Comparison of ENCODE assay signal across 7 mouse cellular contexts in the genomic region with DNA sequence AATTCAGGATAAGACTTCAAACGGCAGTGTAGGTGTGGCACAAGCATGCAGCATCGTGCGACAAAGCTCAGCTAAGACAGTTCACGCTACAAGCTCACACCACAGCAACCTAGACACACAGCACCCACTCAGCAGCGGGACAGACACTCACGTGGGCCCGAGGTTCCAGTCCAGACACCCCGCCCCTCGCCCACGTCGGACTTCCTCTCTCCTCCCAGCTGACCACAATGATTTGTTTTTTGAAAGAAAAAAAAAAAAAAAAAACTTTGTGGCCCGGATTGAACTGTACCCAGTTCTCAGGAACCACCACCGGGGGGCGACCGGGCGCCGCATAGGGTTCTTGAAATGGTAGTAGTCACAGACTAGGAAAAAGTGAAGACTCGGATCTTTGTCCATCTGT. TPM values are rescaled to one million over a fixed set of nuclear protein-coding genes. Genes with fewer than 3 reads are reported as not detected.
A peak's percentile ranks its signal among the peaks of the same experiment; 100 is the strongest.
DNase-seq lines count a peak whose midpoint lies in the region; ATAC-seq lines count a peak whose summit lies in the region.

No protein-coding gene starts in this region.

- peaks cover 2% of the 10 kb centered on the region; the same call in 1 of the 2 replicates for H3K36me3 ChIP-seq in intestine, embryonic 16.5 days (ENCODE audit: control insufficient read depth, insufficient read depth, low read length)
- H3K36me3 ChIP-seq in midbrain, embryonic 11.5 days (ENCODE audit: control insufficient read depth, insufficient read depth, low read length): no peaks in the 10 kb centered on the region

- H3K4me2 ChIP-seq in intestine, embryonic 16.5 days (ENCODE audit: low read depth, low read length): peak overlapping the region; percentile 93
- peak overlapping the region; percentile 95 for H3K4me2 ChIP-seq in midbrain, embryonic 11.5 days

- DNase-seq in adrenal gland, adult 18-20 months (ENCODE audit: low spot score in 2 of 2): peak; percentile 84 to 90
- DNase-seq in embryo, embryonic 11.5 days (ENCODE audit: low read depth, low spot score): peak; percentile 82
- DNase-seq in gastrocnemius, postnatal 36 days: peak; percentile 88 to 91
- DNase-seq in left cerebral cortex, postnatal 36 days (ENCODE audit: low spot score in 2 of 2): peak; percentile 80 to 84
- peak; percentile 98 for DNase-seq in midbrain, embryonic 11.5 days (ENCODE audit: low spot score, missing footprints)
- DNase-seq in skeletal muscle tissue, adult 2 months (ENCODE audit: low read depth, low spot score): peak; percentile 89

- no peaks in the 10 kb centered on the region for H3K27me3 ChIP-seq in intestine, embryonic 16.5 days (replicated peaks; ENCODE audit: control insufficient read depth, insufficient read depth, low read length)
- no peaks in the 10 kb centered on the region for H3K27me3 ChIP-seq in midbrain, embryonic 11.5 days (ENCODE audit: control insufficient read depth, insufficient read depth, low read length)

- no peaks in the 10 kb centered on the region for H3K9me3 ChIP-seq in intestine, embryonic 16.5 days (ENCODE audit: control insufficient read depth, low read length)
- no peaks in the 10 kb centered on the region for H3K9me3 ChIP-seq in midbrain, embryonic 11.5 days (ENCODE audit: control insufficient read depth, low read length)

- H3K4me1 ChIP-seq in intestine, embryonic 16.5 days (ENCODE audit: control insufficient read depth, insufficient read depth, low read length): peaks cover 11% of the 10 kb centered on the region
- peaks cover 12% of the 10 kb centered on the region for H3K4me1 ChIP-seq in midbrain, embryonic 11.5 days (ENCODE audit: control insufficient read depth, insufficient read depth, low read length)

- peak; percentile 29 for ATAC-seq in intestine, embryonic 16.5 days
- ATAC-seq in midbrain, embryonic 11.5 days (ENCODE audit: low FRiP score): peak; percentile 49

- peak overlapping the region; percentile 93 for H3K27ac ChIP-seq in intestine, embryonic 16.5 days (ENCODE audit: low read length)
- H3K27ac ChIP-seq in midbrain, embryonic 11.5 days (ENCODE audit: low read depth, low read length): peak overlapping the region; percentile 88

- peak overlapping the region; percentile 95 for H3K4me3 ChIP-seq in intestine, embryonic 16.5 days (ENCODE audit: low read length)
- peak overlapping the region; percentile 98 for H3K4me3 ChIP-seq in midbrain, embryonic 11.5 days (ENCODE audit: low read depth, low read length)

- H3K9ac ChIP-seq in intestine, embryonic 16.5 days (ENCODE audit: low read depth, low read length): peak overlapping the region; percentile 67
- H3K9ac ChIP-seq in midbrain, embryonic 11.5 days (ENCODE audit: low read length): peak overlapping the region; percentile 72

- intact Hi-C loops in gastrocnemius, postnatal 36 days (cut with DNase I): loop anchor here (1.0 kb wide), 1 partner anchor 49 kb away; no protein-coding TSS in a partner anchor
- intact Hi-C loops in left cerebral cortex, postnatal 36 days (cut with DNase I): loop anchor here (1.0 to 5.0 kb wide), 2 partner anchors 49 to 91 kb away; no protein-coding TSS in a partner anchor

- WGBS in intestine, embryonic 16.5 days: under 1% methylated on average over 18 of the region's 18 CpGs
- WGBS in midbrain, embryonic 11.5 days: under 1% methylated on average over 18 of the region's 18 CpGs

RNA-seq across cellular contexts. Expression of a gene that starts 1.5 kb away (rescaled TPM):
- total RNA-seq in adrenal gland, adult 18-20 months (2021): 10 to 100 TPM; 83.8 to 94.4 TPM
- total RNA-seq in gastrocnemius, postnatal 36 days (2021): 10 to 100 TPM; 60.4 to 62.0 TPM
- polyA plus RNA-seq in intestine, embryonic 16.5 days (2015; fragmentation: Nextera tagmentation; extraction: Ambion mirVana): 33.9 and 35.7 TPM in 2 replicates
- total RNA-seq in left cerebral cortex, postnatal 36 days (2021): 100 to 1,000 TPM; 103 to 107 TPM
- polyA plus RNA-seq in midbrain, embryonic 11.5 days (2014; fragmentation: Nextera tagmentation; extraction: Ambion mirVana): 69.2 and 74.2 TPM in 2 replicates

RNA-seq across cellular contexts. Expression of a gene that starts 32.5 kb away (rescaled TPM):
- total RNA-seq in adrenal gland, adult 18-20 months (2021): 10 to 100 TPM; 41.9 to 66.9 TPM
- 10 to 100 TPM; 39.1 to 44.9 TPM for total RNA-seq in gastrocnemius, postnatal 36 days (2021)
- polyA plus RNA-seq in intestine, embryonic 16.5 days (2015; fragmentation: Nextera tagmentation; extraction: Ambion mirVana): 48.8 and 58.1 TPM in 2 replicates
- total RNA-seq in left cerebral cortex, postnatal 36 days (2021): 10 to 100 TPM; 40.2 to 41.7 TPM
- 17.4 and 21.8 TPM in 2 replicates for polyA plus RNA-seq in midbrain, embryonic 11.5 days (2014; fragmentation: Nextera tagmentation; extraction: Ambion mirVana)

RNA-seq across cellular contexts. Expression of a gene that starts 37.1 kb away (rescaled TPM):
- 10 to 100 TPM; 52.1 to 53.0 TPM for total RNA-seq in adrenal gland, adult 18-20 months (2021)
- 10 to 100 TPM; 37.2 to 38.2 TPM for total RNA-seq in gastrocnemius, postnatal 36 days (2021)
- 21.6 and 22.0 TPM in 2 replicates for polyA plus RNA-seq in intestine, embryonic 16.5 days (2015; fragmentation: Nextera tagmentation; extraction: Ambion mirVana)
- 10 to 100 TPM; 61.2 TPM for total RNA-seq in left cerebral cortex, postnatal 36 days (2021)
- 26.8 and 32.1 TPM in 2 replicates for polyA plus RNA-seq in midbrain, embryonic 11.5 days (2014; fragmentation: Nextera tagmentation; extraction: Ambion mirVana)

Comparison
In these comparisons a context has a peak if more than half of its experiments do, and no peak if none do; other contexts are left out.
1. Peak in every context shown above with its lines: DNase-seq, ATAC-seq, H3K4me3 ChIP-seq and H3K27ac ChIP-seq.